Mouse (Mus musculus) spleen, embryonic (tissue): ENCODE results near the gene Ehd2.

ENCODE experiments used
- CTCF ChIA-PET: fragments of 350-600 bp; sonication (Branson Sonifier 250); formaldehyde crosslinking; loops from one replicate; lab custom pipeline; 2022; lab: Charles Lee

The Ehd2 gene

GRCm38 (mm10) chr7:15967312-15967711, at the start of gene Ehd2:
Gene Ehd2 (minus strand): TSS chr7:15967567.
- CTCF ChIA-PET: interaction anchor here (0.6 to 1.7 kb wide), 2 partner anchors 15 to 40 kb away, joined by 4 to 6 read pairs; no protein-coding TSS in a partner anchor

DNA sequence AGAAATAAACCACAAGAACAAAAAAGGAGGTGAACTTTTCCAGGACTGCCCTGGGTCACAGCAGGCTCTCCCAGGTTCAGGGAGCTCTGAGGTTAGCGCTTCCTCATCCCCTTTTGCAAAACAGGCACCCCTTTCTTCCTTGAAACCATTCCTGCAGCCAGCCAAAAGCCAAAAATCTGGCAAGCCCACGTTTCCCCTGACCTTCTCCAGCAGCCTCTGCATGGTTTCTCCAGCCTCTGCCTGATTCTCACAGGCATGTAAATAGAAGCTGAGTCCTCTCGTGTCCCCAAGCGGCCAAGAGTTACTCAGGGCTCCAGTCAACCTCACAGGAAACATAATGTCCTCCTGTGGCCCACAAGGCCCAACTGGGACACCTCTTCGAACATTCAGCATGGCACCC, 48.0 kb upstream of the Ehd2 start:
- CTCF ChIA-PET: interaction anchor here (1.2 kb wide), 1 partner anchor 33 kb away, joined by 3 read pairs; no protein-coding TSS in a partner anchor

GRCm38 (mm10) chr7:16014521-16015175, 47.3 kb upstream of the Ehd2 start:
- CTCF ChIA-PET: interaction anchor here (0.5 to 1.2 kb wide), 3 partner anchors 12 to 271 kb away, joined by 3 to 6 read pairs (median 6); no protein-coding TSS in a partner anchor

GRCm38 (mm10) chr7:16013722-16014275, 46.4 kb upstream of the Ehd2 start:
- CTCF ChIA-PET: interaction anchor here (0.6 kb wide), 2 partner anchors 11 to 297 kb away, joined by 6 read pairs; no protein-coding TSS in a partner anchor

DNA sequence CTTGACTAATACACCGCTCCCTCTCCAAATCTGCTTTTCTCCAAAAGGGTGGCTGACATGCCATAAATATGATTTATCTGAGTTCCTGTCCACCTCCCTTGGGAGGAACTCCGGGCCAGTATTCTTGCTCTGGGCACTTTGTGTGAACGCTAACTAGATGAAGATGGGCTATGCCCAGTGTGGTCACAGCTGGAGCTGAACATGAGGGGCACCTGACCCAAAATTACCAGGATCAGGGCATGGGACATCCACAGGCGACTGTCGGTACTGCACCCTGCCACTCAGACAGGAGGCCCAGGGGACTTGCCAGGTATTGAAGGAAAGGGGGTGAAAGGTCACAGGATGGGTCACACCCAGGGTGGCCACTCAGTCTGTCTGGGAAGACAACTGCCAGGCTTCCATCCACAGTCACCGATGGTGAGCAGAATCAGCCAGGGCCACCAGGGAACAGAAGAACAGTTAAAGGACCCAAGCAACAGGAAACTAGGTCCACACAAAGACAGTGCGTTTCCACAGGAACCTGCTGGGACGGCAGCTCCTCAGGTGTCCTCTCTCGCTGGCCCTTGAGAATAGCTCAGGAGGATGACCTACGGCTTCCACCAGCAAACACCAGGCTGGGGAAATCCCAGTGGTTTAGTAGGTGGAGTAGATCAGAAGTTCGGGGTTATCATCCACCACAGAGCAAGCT, 45.4 kb upstream of the Ehd2 start:
- CTCF ChIA-PET: interaction anchor here (0.5 to 1.1 kb wide), 4 partner anchors 9 to 298 kb away, joined by 3 to 14 read pairs (median 4); no protein-coding TSS in a partner anchor

DNA sequence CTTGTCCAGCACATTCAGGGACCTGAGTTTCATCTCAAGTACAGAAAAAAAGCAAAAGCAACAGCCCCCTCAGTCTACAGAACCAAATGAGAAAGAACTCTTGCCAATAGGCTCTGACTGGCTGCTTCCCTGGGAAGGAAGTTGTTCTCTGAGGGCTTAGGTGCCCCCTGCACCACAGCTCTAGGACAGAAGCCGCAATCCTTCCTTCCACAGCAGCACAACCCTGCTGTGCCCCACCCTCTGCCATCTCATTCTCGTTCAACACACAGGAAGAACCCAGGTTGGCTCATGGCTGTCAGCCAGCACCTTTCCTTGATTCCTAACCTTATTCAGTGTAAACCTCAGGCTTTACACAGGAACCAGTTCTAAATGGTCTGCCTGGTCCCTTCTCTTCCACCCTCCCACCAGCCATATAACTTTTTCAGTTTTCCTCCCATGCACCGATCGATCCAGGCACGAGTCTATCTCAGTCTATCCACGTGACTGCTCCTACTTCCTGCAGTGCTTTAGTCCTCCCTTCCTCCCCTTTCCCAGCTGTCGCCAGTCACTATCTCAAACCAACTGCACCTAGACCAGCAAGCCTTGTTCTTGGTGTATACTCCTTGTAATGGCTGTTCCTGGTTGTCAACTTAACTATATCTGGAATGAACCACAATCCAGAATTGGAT, 44.2 kb upstream of the Ehd2 start:
- CTCF ChIA-PET: interaction anchor here (1.1 kb wide), 1 partner anchor 10 kb away, joined by 3 read pairs; no protein-coding TSS in a partner anchor

GRCm38 (mm10) chr7:16010649-16011048, 43.3 kb upstream of the Ehd2 start:
- CTCF ChIA-PET: no interaction called here

DNA sequence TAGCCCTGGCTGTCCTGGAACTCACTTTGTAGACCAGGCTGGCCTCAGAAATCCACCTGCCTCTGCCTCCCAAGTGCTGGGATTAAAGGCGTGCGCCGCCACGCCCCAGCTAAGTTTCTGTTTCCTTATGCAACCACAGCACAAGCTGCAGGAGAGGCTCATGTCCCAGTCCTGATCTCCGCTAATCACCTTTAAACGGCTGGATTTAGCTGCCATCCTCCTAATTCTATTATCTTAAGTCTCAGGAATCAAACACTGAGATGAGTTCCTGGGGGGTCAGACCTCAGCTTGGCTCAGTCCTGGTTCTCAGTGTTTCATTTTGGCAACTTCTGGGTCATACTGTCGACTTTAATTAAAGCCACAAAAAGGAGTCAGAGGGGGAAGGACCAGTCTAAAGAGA, 42.3 kb upstream of the Ehd2 start:
- CTCF ChIA-PET: no interaction called here

DNA sequence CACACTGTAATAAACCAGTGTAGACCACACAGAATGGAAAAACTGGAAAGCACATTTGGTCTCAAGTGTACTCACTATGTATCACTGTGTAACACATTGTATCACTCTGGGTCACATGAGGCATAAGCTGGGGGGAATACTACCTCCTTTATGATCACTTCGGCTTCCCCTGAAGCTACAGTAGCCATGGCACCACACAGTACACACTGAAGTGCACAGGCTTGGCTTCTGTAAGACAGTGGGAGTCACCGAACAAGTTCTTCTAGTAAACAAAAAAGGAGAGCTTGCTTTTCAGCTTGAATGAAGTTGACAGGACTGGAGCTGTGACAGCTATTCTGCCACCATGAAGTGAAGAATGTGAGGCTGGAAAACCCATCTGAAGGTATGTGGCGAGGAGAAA, 37.7 kb upstream of the Ehd2 start:
- CTCF ChIA-PET: interaction anchor here (0.5 kb wide), 1 partner anchor 306 kb away, joined by 3 read pairs; no protein-coding TSS in a partner anchor

DNA sequence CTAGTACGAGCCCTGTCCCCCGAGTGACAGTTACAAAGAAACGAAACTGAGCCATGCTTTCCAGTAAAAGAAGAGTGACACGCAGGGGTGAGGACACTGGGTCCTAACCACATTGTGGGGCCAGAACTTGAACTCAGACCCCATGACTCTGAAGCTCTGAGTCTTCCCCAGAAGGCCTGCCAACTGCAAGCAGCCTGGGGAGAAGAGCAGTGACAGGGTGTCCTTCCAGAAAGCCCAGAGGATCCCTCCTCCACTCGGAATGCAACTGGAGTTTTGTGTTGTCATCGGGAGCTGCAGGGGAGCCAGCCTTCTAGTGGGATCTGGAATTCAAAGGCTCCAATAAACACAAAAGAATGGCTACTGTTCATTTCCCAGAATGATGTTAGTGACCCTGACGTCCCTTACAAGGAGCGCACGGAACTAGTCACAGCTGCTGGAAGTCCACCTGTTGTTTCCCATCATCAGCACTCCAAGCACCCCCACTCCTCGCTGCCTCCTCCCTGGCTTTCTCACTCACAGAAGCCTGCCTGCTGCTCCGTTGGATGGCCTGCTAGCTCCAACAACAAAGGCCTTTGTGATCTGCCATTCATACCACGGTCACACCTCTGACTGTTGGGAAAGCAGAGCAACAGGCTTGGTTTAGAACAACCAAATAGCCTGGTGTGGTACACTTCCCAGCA, 37.0 kb upstream of the Ehd2 start:
- CTCF ChIA-PET: interaction anchor here (0.5 kb wide), 1 partner anchor 71 kb away, joined by 7 read pairs; no protein-coding TSS in a partner anchor

- CTCF ChIA-PET: interaction anchor here (0.7 kb wide), 1 partner anchor 11 kb away, joined by 6 read pairs; no protein-coding TSS in a partner anchor
Measured at GRCm38 (mm10) chr7:16003032-16003431, 35.7 kb upstream of the Ehd2 start.

DNA sequence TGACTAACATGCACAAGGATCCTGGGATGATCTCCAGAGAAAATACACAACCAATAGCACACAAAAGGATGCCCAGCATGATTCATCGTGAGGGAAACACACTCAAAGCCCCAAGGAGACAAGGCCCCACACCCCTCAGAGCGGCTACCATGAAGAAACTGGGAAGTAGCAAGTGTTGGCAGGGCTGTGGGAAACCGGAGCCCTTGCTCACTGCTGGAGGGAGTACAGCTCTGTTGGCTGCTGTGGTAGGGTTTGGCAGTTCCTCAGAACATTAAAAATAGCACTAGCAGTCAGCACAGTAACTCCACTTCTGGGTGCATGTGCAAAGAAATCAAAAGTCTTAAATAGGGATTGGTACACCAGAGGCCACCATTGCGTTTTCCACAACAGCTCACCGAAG, 34.8 kb upstream of the Ehd2 start:
- CTCF ChIA-PET: no interaction called here

GRCm38 (mm10) chr7:16001691-16002090, 34.3 kb upstream of the Ehd2 start:
- CTCF ChIA-PET: no interaction called here

DNA sequence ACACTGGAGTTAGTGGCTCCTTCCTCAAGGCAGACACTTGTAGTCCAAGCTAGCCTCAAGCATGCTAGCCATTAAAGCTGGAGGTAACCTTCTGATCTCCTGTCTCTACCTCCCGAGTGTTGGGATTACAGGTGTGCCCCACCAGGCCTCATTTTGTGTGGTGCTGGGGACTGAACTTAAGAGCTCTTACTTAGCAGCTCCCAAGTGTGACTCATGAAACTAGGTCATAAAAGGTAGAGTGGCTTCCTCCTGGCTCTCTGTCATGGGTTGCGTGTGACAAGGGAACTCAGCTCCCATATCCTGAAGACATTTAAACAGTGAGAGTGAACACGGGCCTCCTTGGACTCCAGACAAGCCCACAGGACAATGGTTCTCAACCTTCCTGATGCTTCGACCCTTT, 26.4 kb upstream of the Ehd2 start:
- CTCF ChIA-PET: interaction anchor here (0.6 kb wide), 1 partner anchor 26 kb away, joined by 6 read pairs; no protein-coding TSS in a partner anchor

DNA sequence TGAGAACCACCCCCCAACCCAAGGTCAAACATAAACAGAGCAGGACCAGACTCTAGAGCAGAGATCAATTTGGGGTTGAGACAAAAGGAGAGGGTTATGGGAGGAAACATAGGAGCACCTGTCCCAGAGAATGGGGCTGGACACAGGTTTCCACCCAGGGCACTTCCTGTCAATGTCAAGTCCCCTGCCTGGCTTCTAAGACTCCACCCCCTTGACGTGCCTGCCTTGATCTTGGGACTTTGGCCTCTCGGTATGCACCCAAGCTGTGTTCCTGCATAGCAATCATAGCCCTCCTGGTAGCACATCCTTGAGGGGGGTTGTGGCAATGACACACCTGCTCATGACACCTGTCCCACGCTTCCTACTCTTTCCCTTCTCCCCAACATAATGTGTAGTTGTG, 25.8 kb upstream of the Ehd2 start:
- CTCF ChIA-PET: interaction anchor here (0.6 kb wide), 1 partner anchor 25 kb away, joined by 6 read pairs; no protein-coding TSS in a partner anchor

DNA sequence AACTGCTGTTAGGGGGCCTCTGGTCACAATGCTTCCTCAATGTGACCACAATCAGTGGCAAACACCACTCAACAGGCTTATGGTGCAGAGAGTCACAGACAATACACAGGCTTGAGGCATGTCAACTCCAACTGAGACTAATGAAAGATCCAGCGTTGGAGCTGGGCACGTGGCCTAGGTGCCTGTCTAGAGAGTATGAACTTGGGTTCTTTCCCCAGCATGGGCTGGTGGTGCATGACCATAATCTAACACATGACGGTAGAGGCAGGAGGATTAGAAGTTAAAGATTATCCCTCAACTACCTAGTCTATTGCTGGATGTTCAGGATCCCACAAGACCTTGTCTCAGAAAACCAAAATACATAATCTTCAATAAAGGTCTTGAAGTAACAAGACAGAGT, 24.4 kb upstream of the Ehd2 start:
- CTCF ChIA-PET: no interaction called here

DNA sequence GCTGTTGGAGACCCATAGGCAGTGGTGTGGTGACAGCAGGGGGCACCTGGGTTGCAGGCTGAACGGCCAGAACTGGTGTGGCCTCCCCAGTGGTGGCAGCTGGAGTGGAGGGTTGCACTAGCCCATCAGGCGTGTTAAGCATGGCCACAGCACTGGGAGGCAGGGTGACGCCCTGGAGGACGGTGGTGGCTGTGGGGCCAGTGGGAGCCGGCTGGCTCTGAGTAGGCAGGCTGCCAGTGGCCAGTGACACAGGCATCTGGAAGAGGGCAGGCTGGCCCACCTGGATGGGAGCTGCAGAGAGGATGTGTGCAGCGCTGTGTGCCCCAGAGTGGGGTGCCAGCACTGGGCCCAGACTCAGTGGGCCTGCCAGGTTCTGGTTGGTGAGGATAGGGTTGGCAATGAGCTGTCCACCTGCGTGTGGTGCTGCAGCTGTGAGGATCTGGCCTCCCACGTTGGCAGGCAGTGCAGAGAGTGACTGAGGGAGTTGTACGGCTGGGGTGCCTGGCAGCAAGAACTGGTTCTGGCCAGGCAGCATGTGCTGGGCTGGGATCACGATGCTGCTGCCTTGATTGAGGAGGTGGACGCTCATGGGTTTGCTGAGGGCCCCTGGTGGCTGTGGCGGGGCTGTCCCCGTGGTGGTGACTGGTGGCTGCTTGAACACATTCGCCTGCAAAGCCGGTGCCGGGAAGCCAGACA, 20.4 kb upstream of the Ehd2 start:
- CTCF ChIA-PET: no interaction called here

- CTCF ChIA-PET: interaction anchor here (1.0 to 1.5 kb wide), 2 partner anchors 70 to 71 kb away, joined by 3 to 5 read pairs; no protein-coding TSS in a partner anchor
Measured at GRCm38 (mm10) chr7:15982729-15983407, 15.5 kb upstream of the Ehd2 start.

DNA sequence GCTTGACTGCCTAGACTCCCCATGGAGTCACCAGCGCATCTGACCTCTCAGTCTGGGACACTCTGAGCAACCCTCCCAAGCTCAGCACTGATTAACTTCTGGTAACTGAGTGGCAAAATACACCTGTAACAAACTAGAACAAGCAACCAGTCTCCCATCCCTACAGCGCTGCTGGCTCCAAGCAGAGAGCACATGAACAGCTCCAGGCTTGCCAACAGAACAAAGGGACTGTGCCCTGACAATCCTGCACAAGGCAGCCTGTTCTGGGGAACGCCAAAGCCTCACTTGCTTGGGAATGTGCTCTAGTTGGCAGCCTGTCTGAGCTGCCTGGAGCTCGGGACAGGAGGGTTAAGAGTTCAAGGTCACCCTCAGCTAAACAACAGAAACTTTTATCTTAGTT, 14.2 kb upstream of the Ehd2 start:
- CTCF ChIA-PET: no interaction called here
